Mouse (Mus musculus): ENCODE measurements around the gene Cd80.

- TF ChIP-seq ETS1 (conservative IDR thresholded peaks at IDR 0.05; ENCODE audit: low read depth, low read length) (no peak), GABPA (IDR thresholded peaks at IDR 0.05; ENCODE audit: insufficient replicate concordance, low read depth, low read length) (no peak), NELFE (IDR thresholded peaks at IDR 0.05; ENCODE audit: low read depth, low read length) (no peak), TCF12 (IDR thresholded peaks at IDR 0.05; ENCODE audit: low read depth, low read length) (no peak)
Observed at GRCm38 (mm10) chr16:38445576-38445975, 9.8 kb upstream of the Cd80 start.
